Mouse (Mus musculus): Measurements from ENCODE around the gene Mrps30. TPM values are rescaled to one million over a fixed set of nuclear protein-coding genes. Genes with fewer than 3 reads are reported as not detected.

Gene Mrps30
- total and polyA plus RNA-seq, 3 experiments: 14.7 to 24.8 (median 22.7) TPM

DNA sequence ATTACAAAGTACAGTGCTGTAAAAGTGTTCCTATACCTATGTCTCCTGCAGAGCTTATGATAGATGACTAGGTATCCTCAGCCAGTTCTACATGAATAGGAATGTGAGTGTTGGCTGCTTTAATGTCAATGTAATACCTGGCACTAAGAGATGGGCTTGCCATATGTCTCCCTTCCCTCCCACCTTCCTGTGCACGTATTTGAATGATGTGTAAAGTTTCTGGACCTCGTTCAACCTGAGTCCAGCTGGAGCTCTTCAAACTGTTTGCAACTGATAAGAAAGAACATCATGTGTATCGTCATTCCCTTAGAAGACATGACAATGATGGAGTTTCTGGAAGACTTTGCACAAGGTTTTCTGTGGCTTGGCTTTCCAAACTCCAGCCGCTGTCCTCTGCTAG lies 14.2 kb downstream of the Mrps30 start:
- 39% methylated on average over 4 of the region's 4 CpGs for WGBS
- no peaks in the 10 kb centered on the region; the same call in 1 of the 2 replicates for H3K36me3 ChIP-seq (ENCODE audit: control insufficient read depth, insufficient read depth, low read length)
- H3K4me3 ChIP-seq: no peak overlapping the region
- DNase-seq: no peak
- H3K79me2 ChIP-seq (replicated peaks; ENCODE audit: control insufficient read depth, insufficient read depth, low read length): no peaks in the 10 kb centered on the region
- TF ChIP-seq EP300 (IDR thresholded peaks at IDR 0.05; ENCODE audit: insufficient read depth, low read depth, low read length) (no peak), POLR2A (IDR thresholded peaks at IDR 0.05; ENCODE audit: insufficient read depth, low read depth, low read length) (no peak), CTCF (IDR thresholded peaks at IDR 0.05) (no peak)
- H3K27me3 ChIP-seq (ENCODE audit: control insufficient read depth, insufficient read depth, low read length): no peaks in the 10 kb centered on the region
- intact Hi-C loops (cut with DNase I): no loop called here
- H3K27ac ChIP-seq: no peak overlapping the region
- no peak overlapping the region for H3K9ac ChIP-seq (ENCODE audit: low read depth, low read length)
- H3K4me1 ChIP-seq (ENCODE audit: control insufficient read depth, insufficient read depth, low read length): no peaks in the 10 kb centered on the region

DNA sequence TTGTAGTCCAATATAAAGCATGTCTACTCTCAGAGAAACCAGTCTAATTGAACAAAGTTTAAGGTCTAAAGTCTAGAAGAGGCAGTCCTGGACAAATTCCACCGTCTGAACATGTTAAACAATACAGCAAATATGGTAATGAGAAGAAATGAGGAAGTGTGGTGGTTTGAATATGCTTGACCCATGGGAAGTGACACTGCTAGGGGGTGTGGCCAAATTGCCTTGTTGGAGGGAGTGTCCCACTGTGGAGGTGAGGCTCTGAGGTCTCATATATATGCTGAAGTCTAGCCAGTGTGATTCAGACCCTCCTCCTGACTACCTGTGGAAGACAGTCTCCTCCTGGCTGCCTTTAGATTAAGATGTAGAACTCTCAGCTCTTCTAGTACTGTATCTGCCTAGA lies 21.3 kb downstream of the Mrps30 start:
- Histone ChIP-seq H3K27ac (no peak overlapping the region), H3K79me2 (replicated peaks; ENCODE audit: control insufficient read depth, insufficient read depth, low read length) (no peaks in the 10 kb centered on the region), H3K9ac (ENCODE audit: low read depth, low read length) (no peak overlapping the region), H3K4me1 (ENCODE audit: control insufficient read depth, insufficient read depth, low read length) (no peaks in the 10 kb centered on the region), H3K4me3 (no peak overlapping the region), H3K36me3 (ENCODE audit: control insufficient read depth, insufficient read depth, low read length) (no peaks in the 10 kb centered on the region), H3K27me3 (ENCODE audit: control insufficient read depth, insufficient read depth, low read length) (no peaks in the 10 kb centered on the region)
- TF ChIP-seq CTCF (IDR thresholded peaks at IDR 0.05): no peak
- TF ChIP-seq EP300 (IDR thresholded peaks at IDR 0.05; ENCODE audit: insufficient read depth, low read depth, low read length): no peak
- no peak for TF ChIP-seq POLR2A (IDR thresholded peaks at IDR 0.05; ENCODE audit: insufficient read depth, low read depth, low read length)
- 74% methylated on average over 1 of the region's 1 CpGs for WGBS
- DNase-seq: no peak
- intact Hi-C loops (cut with DNase I): no loop called here

- Histone ChIP-seq H3K4me1 (ENCODE audit: control insufficient read depth, insufficient read depth, low read length) (no peaks in the 10 kb centered on the region), H3K4me3 (no peak overlapping the region), H3K9ac (ENCODE audit: low read depth, low read length) (no peak overlapping the region), H3K27me3 (ENCODE audit: control insufficient read depth, insufficient read depth, low read length) (no peaks in the 10 kb centered on the region), H3K79me2 (replicated peaks; ENCODE audit: control insufficient read depth, insufficient read depth, low read length) (no peaks in the 10 kb centered on the region), H3K36me3 (ENCODE audit: control insufficient read depth, insufficient read depth, low read length) (no peaks in the 10 kb centered on the region), H3K27ac (no peak overlapping the region)
- no peak for DNase-seq
- WGBS: 83% methylated on average over 6 of the region's 6 CpGs
- intact Hi-C loops (cut with DNase I): no loop called here
- TF ChIP-seq POLR2A (IDR thresholded peaks at IDR 0.05; ENCODE audit: insufficient read depth, low read depth, low read length): no peak
- no peak for TF ChIP-seq EP300 (IDR thresholded peaks at IDR 0.05; ENCODE audit: insufficient read depth, low read depth, low read length)
- no peak for TF ChIP-seq CTCF (IDR thresholded peaks at IDR 0.05)
Measured at GRCm38 (mm10) chr13:118363342-118363741, 23.7 kb downstream of the Mrps30 start.

- H3K27ac ChIP-seq: no peak overlapping the region
- TF ChIP-seq POLR2A (IDR thresholded peaks at IDR 0.05; ENCODE audit: insufficient read depth, low read depth, low read length): no peak
- no peak for TF ChIP-seq CTCF (IDR thresholded peaks at IDR 0.05)
- TF ChIP-seq EP300 (IDR thresholded peaks at IDR 0.05; ENCODE audit: insufficient read depth, low read depth, low read length): no peak
- no peaks in the 10 kb centered on the region for H3K27me3 ChIP-seq (ENCODE audit: control insufficient read depth, insufficient read depth, low read length)
- no peaks in the 10 kb centered on the region for H3K36me3 ChIP-seq (ENCODE audit: control insufficient read depth, insufficient read depth, low read length)
- no peak overlapping the region for H3K4me3 ChIP-seq
- no peaks in the 10 kb centered on the region for H3K79me2 ChIP-seq (replicated peaks; ENCODE audit: control insufficient read depth, insufficient read depth, low read length)
- WGBS: 89% methylated on average over 10 of the region's 10 CpGs
- H3K9ac ChIP-seq (ENCODE audit: low read depth, low read length): no peak overlapping the region
- DNase-seq: no peak
- H3K4me1 ChIP-seq (ENCODE audit: control insufficient read depth, insufficient read depth, low read length): peaks cover 1% of the 10 kb centered on the region
- intact Hi-C loops (cut with DNase I): loop anchor here (1.0 to 5.0 kb wide), 3 partner anchors 749 to 1019 kb away; partner anchors contain the start of gene Hcn1
Measured at GRCm38 (mm10) chr13:118350870-118351269, 36.2 kb downstream of the Mrps30 start.

- DNase-seq: no peak
- intact Hi-C loops (cut with DNase I): loop anchor here (1.0 to 5.0 kb wide), 3 partner anchors 748 to 1018 kb away; partner anchors contain the start of gene Hcn1
- Histone ChIP-seq H3K4me3 (no peak overlapping the region), H3K27me3 (ENCODE audit: control insufficient read depth, insufficient read depth, low read length) (no peaks in the 10 kb centered on the region), H3K27ac (no peak overlapping the region), H3K36me3 (ENCODE audit: control insufficient read depth, insufficient read depth, low read length) (no peaks in the 10 kb centered on the region), H3K9ac (ENCODE audit: low read depth, low read length) (no peak overlapping the region), H3K79me2 (replicated peaks; ENCODE audit: control insufficient read depth, insufficient read depth, low read length) (no peaks in the 10 kb centered on the region), H3K4me1 (ENCODE audit: control insufficient read depth, insufficient read depth, low read length) (peaks cover 1% of the 10 kb centered on the region)
- TF ChIP-seq CTCF (IDR thresholded peaks at IDR 0.05) (peak; percentile 91), EP300 (IDR thresholded peaks at IDR 0.05; ENCODE audit: insufficient read depth, low read depth, low read length) (no peak)
- WGBS: 16% methylated on average over 10 of the region's 10 CpGs
Measured at GRCm38 (mm10) chr13:118350257-118350656, 36.8 kb downstream of the Mrps30 start.

Other genes starting within 250 kb of the Mrps30 start
- under 1 TPM in 1 of 2 experiments, not detected in 1; 0.16 TPM for gene B430218F22Rik, start 622 bp downstream of the Mrps30 start, total RNA-seq (2021)
- gene B430218F22Rik, start 622 bp downstream of the Mrps30 start, polyA plus RNA-seq (2012; rRNA removed): not detected in 2 replicates